Mouse (Mus musculus) cerebellum, adult 2 months (tissue): ENCODE measurements around the gene Rnf144a. TPM values are rescaled to one million over a fixed set of nuclear protein-coding genes. Genes with fewer than 3 reads are reported as not detected.

Experiments
- DNase-seq, 2 experiments: peaks; one replicate each; pipeline ENCODE4 v3.0.0; 2021
- H3K27ac ChIP-seq: fragments of 200-500 bp; 2 replicates; pipeline ENCODE4 v1.5.1; 2012; ENCODE audit warnings: low read length, control low read depth, inconsistent platforms; ENCODE audit not compliant: insufficient read depth
- H3K27me3 ChIP-seq: fragments of 200-500 bp; 2 replicates; pipeline ENCODE4 v1.6.1; 2012; ENCODE audit warnings: inconsistent platforms, mild to moderate bottlenecking, low read length, moderate library complexity; ENCODE audit not compliant: control insufficient read depth, insufficient read depth
- H3K4me1 ChIP-seq: fragments of 200-500 bp; 2 replicates; pipeline ENCODE4 v1.6.1; 2011; ENCODE audit warnings: low read length; ENCODE audit not compliant: control insufficient read depth, insufficient read depth
- H3K4me3 ChIP-seq: fragments of 200-500 bp; replicated peaks from 2 replicates; pipeline ENCODE3; 2011; ENCODE audit warnings: mild to moderate bottlenecking, low read depth, low read length, control low read depth; ENCODE audit not compliant: insufficient read depth
- CTCF ChIP-seq: fragments of 200-500 bp; IDR thresholded peaks from 2 replicates; pipeline ENCODE4 v1.5.1; 2011; ENCODE audit warnings: low read depth, mild to moderate bottlenecking, control low read depth, low read length, moderate library complexity, borderline replicate concordance; ENCODE audit not compliant: insufficient read depth
- POLR2A ChIP-seq: fragments of 200-500 bp; IDR thresholded peaks from 2 replicates; pipeline ENCODE4 v1.6.1; 2011; ENCODE audit warnings: low read length, control low read depth, borderline replicate concordance; ENCODE audit not compliant: insufficient read depth
- WGBS: fragments of 180-500 bp; shearing (Covaris S2); methylation state at CpG from one replicate; pipeline ENCODE4 v1.1.7; 2018; 5-methylcytosine and 5-hydroxymethylcytosine counted together
- polyA plus RNA-seq: library from polyadenylated mRNA; depleted of rRNA; stranded (reverse); fragments of >200 nt; gene quantifications from 2 replicates; pipeline ENCODE4 v1.2.3, GENCODE M21; 2012; rRNA removed

Rnf144a gene
- polyA plus RNA-seq, 1 experiment, result 13.8 TPM

DNA sequence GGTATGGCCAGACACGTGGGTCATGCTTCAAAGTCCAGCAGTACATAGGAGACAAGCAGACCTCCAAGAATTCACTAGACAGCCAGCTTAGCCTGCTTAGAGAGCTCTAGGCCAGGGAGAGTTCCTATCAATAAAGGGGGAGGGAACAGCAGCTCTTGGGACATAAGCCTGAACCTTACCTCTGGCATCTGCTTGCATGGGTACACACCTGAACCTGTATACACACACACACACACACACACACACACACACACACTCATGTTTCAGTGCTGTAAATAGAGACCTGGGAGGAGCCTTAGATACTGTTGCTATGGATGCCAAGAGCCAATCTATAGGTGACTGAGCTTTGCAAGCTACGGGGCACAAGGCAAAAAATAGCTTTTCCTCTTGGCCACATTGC lies 138.5 kb downstream of the Rnf144a start:
- WGBS, result 86% methylated on average over 2 of the region's 2 CpGs
- H3K27me3 ChIP-seq, result no peaks in the 10 kb centered on the region
- no peak overlapping the region for H3K27ac ChIP-seq
- no peak for DNase-seq
- H3K4me3 ChIP-seq, result no peak overlapping the region
- TF ChIP-seq CTCF, result no peak
- no peak for TF ChIP-seq POLR2A
- peaks cover 7% of the 10 kb centered on the region for H3K4me1 ChIP-seq

Other genes starting within 250 kb of the Rnf144a start
- gene Rsad2, start 41.2 kb upstream of the Rnf144a start, polyA plus RNA-seq, result 0.46 and 0.70 TPM in 2 replicates
- 13.2 and 14.0 TPM in 2 replicates for gene Cmpk2, start 54.0 kb upstream of the Rnf144a start, polyA plus RNA-seq